Mouse (Mus musculus) kidney, embryonic 15.5 days (tissue): ENCODE data around the gene Klhl35. TPM values are rescaled to one million over a fixed set of nuclear protein-coding genes. Genes with fewer than 3 reads are reported as not detected.
A peak's percentile ranks its signal among the peaks of the same experiment; 100 is the strongest.

Experiments
- ATAC-seq: fragments of 200-750 bp; cut with Nextera tagmentation; replicated peaks from 2 replicates; pipeline ENCODE4 v1.8.0; 2017; ENCODE audit warnings: moderate TSS enrichment; ENCODE audit not compliant: low FRiP score
- H3K27ac ChIP-seq: fragments of 300-500 bp; sonication (generic); 2 replicates; pipeline ENCODE4 v1.5.1; 2015; ENCODE audit warnings: mild to moderate bottlenecking, inconsistent platforms
- H3K27me3 ChIP-seq: fragments of 300-500 bp; sonication (generic); 2 replicates; pipeline ENCODE4 v1.6.1; 2015; ENCODE audit warnings: inconsistent platforms
- H3K36me3 ChIP-seq: fragments of 300-500 bp; sonication (generic); 2 replicates; pipeline ENCODE4 v1.6.1; 2015; ENCODE audit warnings: inconsistent platforms
- H3K4me1 ChIP-seq: fragments of 300-500 bp; sonication (generic); 2 replicates; pipeline ENCODE4 v1.6.1; 2015; ENCODE audit warnings: inconsistent platforms
- H3K4me2 ChIP-seq: fragments of 300-500 bp; sonication (generic); 2 replicates; pipeline ENCODE4 v1.6.1; 2015; ENCODE audit warnings: moderate library complexity, mild to moderate bottlenecking, inconsistent platforms
- H3K4me3 ChIP-seq: fragments of 300-500 bp; sonication (generic); replicated peaks from 2 replicates; pipeline ENCODE4 v1.5.1; 2015; ENCODE audit warnings: mild to moderate bottlenecking, inconsistent platforms
- H3K9ac ChIP-seq: fragments of 300-500 bp; sonication (generic); 2 replicates; pipeline ENCODE4 v1.6.1; 2015; ENCODE audit warnings: mild to moderate bottlenecking, inconsistent platforms
- H3K9me3 ChIP-seq: fragments of 300-500 bp; sonication (generic); replicated peaks from 2 replicates; pipeline ENCODE4 v1.6.1; 2016; ENCODE audit warnings: inconsistent platforms
- WGBS: fragments of 180-500 bp; shearing (Covaris S2); methylation state at CpG from one replicate; pipeline ENCODE4 v1.1.7; 2015; ENCODE audit warnings: mixed read lengths; 5-methylcytosine and 5-hydroxymethylcytosine counted together
- polyA plus RNA-seq: library from polyadenylated mRNA; unstranded; fragments of >200 nt; fragmentation: Nextera tagmentation; extraction: Ambion mirVana; gene quantifications from 2 replicates; pipeline ENCODE4 v1.2.1, GENCODE M21; 2015

The Klhl35 gene
- polyA plus RNA-seq, 1 experiment from 2014 or later, result 1.2 TPM

- H3K4me3 ChIP-seq, result no peak overlapping the region
- H3K4me2 ChIP-seq, result no peak overlapping the region
- H3K9ac ChIP-seq, result no peak overlapping the region
- H3K4me1 ChIP-seq, result peaks cover 52% of the 10 kb centered on the region
- WGBS, result 39% methylated on average over 3 of the region's 3 CpGs
- H3K36me3 ChIP-seq, result peaks cover 98% of the 10 kb centered on the region
- ATAC-seq, result no peak
- H3K27ac ChIP-seq, result 0 out of 2 replicates have a peak overlapping the region, but pooled peaks have one; percentile 22
- no peaks in the 10 kb centered on the region for H3K27me3 ChIP-seq
- H3K9me3 ChIP-seq, result no peaks in the 10 kb centered on the region
Measured at GRCm38 (mm10) chr7:99476558-99477114, 10.8 kb downstream of the Klhl35 start.

- Histone ChIP-seq H3K27ac (no peak overlapping the region), H3K4me2 (no peak overlapping the region), H3K4me1 (peaks cover 58% of the 10 kb centered on the region), H3K4me3 (no peak overlapping the region), H3K36me3 (peaks cover 99% of the 10 kb centered on the region), H3K27me3 (no peaks in the 10 kb centered on the region), H3K9me3 (no peaks in the 10 kb centered on the region), H3K9ac (no peak overlapping the region)
- 90% methylated on average over 5 of the region's 5 CpGs for WGBS
- no peak for ATAC-seq
Measured at GRCm38 (mm10) chr7:99477235-99477634, 11.4 kb downstream of the Klhl35 start.

- Histone ChIP-seq H3K9ac (peak overlapping the region; percentile 85), H3K4me1 (peaks cover 48% of the 10 kb centered on the region), H3K9me3 (no peaks in the 10 kb centered on the region), H3K4me3 (peak overlapping the region; percentile 76), H3K36me3 (peaks cover 49% of the 10 kb centered on the region), H3K27ac (peak overlapping the region; percentile 85), H3K4me2 (peak overlapping the region; percentile 82), H3K27me3 (no peaks in the 10 kb centered on the region)
- no peak for ATAC-seq
- 5% methylated on average over 6 of the region's 6 CpGs for WGBS
Measured at GRCm38 (mm10) chr7:99482637-99483036, 16.8 kb downstream of the Klhl35 start.

GRCm38 (mm10) chr7:99483271-99483923 lies 17.6 kb downstream of the Klhl35 start, which contains the start of gene Rps3:
Gene Rps3 (minus strand): TSS chr7:99483738.
- Histone ChIP-seq H3K9me3 (no peaks in the 10 kb centered on the region), H3K9ac (peak within 1 kb of the TSS; percentile 85), H3K36me3 (peaks cover 42% of the 10 kb centered on the region), H3K4me3 (peak within 1 kb of the TSS; percentile 76), H3K4me1 (peaks cover 46% of the 10 kb centered on the region), H3K27ac (peak within 1 kb of the TSS; percentile 85), H3K27me3 (no peaks in the 10 kb centered on the region), H3K4me2 (peak within 1 kb of the TSS; percentile 82)
- under 1% methylated on average over 45 of the region's 45 CpGs for WGBS
- ATAC-seq, result peak; percentile 95

- H3K4me1 ChIP-seq, result peaks cover 42% of the 10 kb centered on the region
- peak; percentile 0; the same call in 1 of the 2 replicates for ATAC-seq
- no peaks in the 10 kb centered on the region for H3K9me3 ChIP-seq
- peak overlapping the region; percentile 50 for H3K4me2 ChIP-seq
- H3K27ac ChIP-seq, result peak overlapping the region; percentile 15; the same call in 1 of the 2 replicates
- 46% methylated on average over 8 of the region's 8 CpGs for WGBS
- no peaks in the 10 kb centered on the region for H3K27me3 ChIP-seq
- H3K36me3 ChIP-seq, result peaks cover 37% of the 10 kb centered on the region
- H3K4me3 ChIP-seq, result peak overlapping the region; percentile 76
- no peak overlapping the region for H3K9ac ChIP-seq
Measured at GRCm38 (mm10) chr7:99483924-99484319, 18.1 kb downstream of the Klhl35 start.

GRCm38 (mm10) chr7:99484679-99485078 lies 18.9 kb downstream of the Klhl35 start:
- Histone ChIP-seq H3K4me3 (no peak overlapping the region), H3K4me1 (peaks cover 34% of the 10 kb centered on the region), H3K27ac (no peak overlapping the region), H3K27me3 (no peaks in the 10 kb centered on the region), H3K9ac (no peak overlapping the region), H3K36me3 (peaks cover 29% of the 10 kb centered on the region), H3K4me2 (no peak overlapping the region), H3K9me3 (no peaks in the 10 kb centered on the region)
- ATAC-seq, result no peak
- WGBS, result 78% methylated on average over 1 of the region's 1 CpGs

- H3K4me3 ChIP-seq, result no peak overlapping the region
- no peak overlapping the region for H3K27ac ChIP-seq
- WGBS, result 85% methylated on average over 5 of the region's 5 CpGs
- H3K4me2 ChIP-seq, result no peak overlapping the region
- no peak overlapping the region for H3K9ac ChIP-seq
- H3K27me3 ChIP-seq, result no peaks in the 10 kb centered on the region
- no peaks in the 10 kb centered on the region for H3K36me3 ChIP-seq
- H3K4me1 ChIP-seq, result no peaks in the 10 kb centered on the region
- H3K9me3 ChIP-seq, result no peaks in the 10 kb centered on the region
- ATAC-seq, result no peak
Measured at GRCm38 (mm10) chr7:99489708-99490107, 23.9 kb downstream of the Klhl35 start.

GRCm38 (mm10) chr7:99499128-99499527 lies 33.3 kb downstream of the Klhl35 start:
- no peaks in the 10 kb centered on the region for H3K27me3 ChIP-seq
- WGBS, result 45% methylated on average over 1 of the region's 1 CpGs
- no peaks in the 10 kb centered on the region for H3K36me3 ChIP-seq
- H3K4me1 ChIP-seq, result no peaks in the 10 kb centered on the region
- no peak for ATAC-seq
- H3K27ac ChIP-seq, result no peak overlapping the region
- no peaks in the 10 kb centered on the region for H3K9me3 ChIP-seq
- no peak overlapping the region for H3K9ac ChIP-seq
- H3K4me3 ChIP-seq, result no peak overlapping the region
- no peak overlapping the region for H3K4me2 ChIP-seq

GRCm38 (mm10) chr7:99500201-99500600 lies 34.4 kb downstream of the Klhl35 start:
- H3K27ac ChIP-seq, result no peak overlapping the region
- H3K4me3 ChIP-seq, result no peak overlapping the region
- H3K4me2 ChIP-seq, result no peak overlapping the region
- ATAC-seq, result peak; percentile 76; the same call in 1 of the 2 replicates
- no peaks in the 10 kb centered on the region for H3K4me1 ChIP-seq
- WGBS, result 7% methylated on average over 8 of the region's 8 CpGs
- H3K9ac ChIP-seq, result no peak overlapping the region
- no peaks in the 10 kb centered on the region for H3K27me3 ChIP-seq
- no peaks in the 10 kb centered on the region for H3K9me3 ChIP-seq
- no peaks in the 10 kb centered on the region for H3K36me3 ChIP-seq

- H3K4me3 ChIP-seq, result no peak overlapping the region
- no peak for ATAC-seq
- H3K4me1 ChIP-seq, result no peaks in the 10 kb centered on the region
- H3K27me3 ChIP-seq, result no peaks in the 10 kb centered on the region
- H3K27ac ChIP-seq, result no peak overlapping the region
- no peak overlapping the region for H3K9ac ChIP-seq
- no peaks in the 10 kb centered on the region for H3K36me3 ChIP-seq
- H3K4me2 ChIP-seq, result no peak overlapping the region
- WGBS, result 29% methylated on average over 5 of the region's 5 CpGs
- H3K9me3 ChIP-seq, result no peaks in the 10 kb centered on the region
Measured at GRCm38 (mm10) chr7:99500655-99501054, 34.9 kb downstream of the Klhl35 start.

- Histone ChIP-seq H3K4me3 (no peak overlapping the region), H3K36me3 (no peaks in the 10 kb centered on the region), H3K4me1 (no peaks in the 10 kb centered on the region), H3K9ac (no peak overlapping the region), H3K27me3 (no peaks in the 10 kb centered on the region), H3K27ac (no peak overlapping the region), H3K4me2 (no peak overlapping the region), H3K9me3 (no peaks in the 10 kb centered on the region)
- 57% methylated on average over 1 of the region's 1 CpGs for WGBS
- no peak for ATAC-seq
Measured at GRCm38 (mm10) chr7:99501148-99501547, 35.3 kb downstream of the Klhl35 start.

- no peaks in the 10 kb centered on the region for H3K4me1 ChIP-seq
- no peak overlapping the region for H3K27ac ChIP-seq
- H3K4me3 ChIP-seq, result no peak overlapping the region
- ATAC-seq, result no peak
- no peaks in the 10 kb centered on the region for H3K9me3 ChIP-seq
- H3K9ac ChIP-seq, result no peak overlapping the region
- H3K36me3 ChIP-seq, result no peaks in the 10 kb centered on the region
- no peak overlapping the region for H3K4me2 ChIP-seq
- H3K27me3 ChIP-seq, result no peaks in the 10 kb centered on the region
Measured at GRCm38 (mm10) chr7:99504556-99504955, 38.8 kb downstream of the Klhl35 start.
